Mouse (Mus musculus) testis, adult 2 months (tissue): ENCODE measurements around the gene Lrig2. TPM values are rescaled to one million over a fixed set of nuclear protein-coding genes. Genes with fewer than 3 reads are reported as not detected.

Experiments used
- H3K27ac ChIP-seq: fragments of 200-500 bp; 2 replicates; pipeline ENCODE4 v1.5.1; 2012; ENCODE audit warnings: low read depth, low read length; ENCODE audit not compliant: control insufficient read depth, insufficient read depth
- H3K27me3 ChIP-seq: fragments of 200-500 bp; 2 replicates; pipeline ENCODE4 v1.6.1; 2012; ENCODE audit warnings: mild to moderate bottlenecking, low read length, moderate library complexity; ENCODE audit not compliant: control insufficient read depth, insufficient read depth
- H3K36me3 ChIP-seq: fragments of 200-500 bp; 2 replicates; pipeline ENCODE4 v1.6.1; 2012; ENCODE audit warnings: mild to moderate bottlenecking, low read length; ENCODE audit not compliant: control insufficient read depth, insufficient read depth
- H3K4me1 ChIP-seq: fragments of 200-500 bp; 2 replicates; pipeline ENCODE4 v1.6.1; 2012; ENCODE audit warnings: low read length; ENCODE audit not compliant: control insufficient read depth, insufficient read depth
- H3K4me3 ChIP-seq: fragments of 200-500 bp; 2 replicates; pipeline ENCODE4 v1.5.1; 2012; ENCODE audit warnings: low read depth, mild to moderate bottlenecking, low read length, moderate library complexity, mixed read lengths; ENCODE audit not compliant: control insufficient read depth
- CTCF ChIP-seq: fragments of 200-500 bp; IDR thresholded peaks from 2 replicates; pipeline ENCODE4 v1.5.1; 2012; ENCODE audit warnings: low read depth, mild to moderate bottlenecking, inconsistent platforms, low read length, moderate library complexity; ENCODE audit not compliant: control insufficient read depth, insufficient read depth, insufficient replicate concordance
- POLR2A ChIP-seq: fragments of 200-500 bp; IDR thresholded peaks from 2 replicates; pipeline ENCODE4 v1.6.1; 2012; ENCODE audit warnings: low read depth, mild to moderate bottlenecking, inconsistent platforms, low read length, moderate library complexity; ENCODE audit not compliant: control insufficient read depth
- polyA plus RNA-seq: library from polyadenylated mRNA; depleted of rRNA; stranded (reverse); fragments of >200 nt; gene quantifications from 2 replicates; pipeline ENCODE4 v1.2.3, GENCODE M21; 2012; rRNA removed

Lrig2 gene
- polyA plus RNA-seq, 1 experiment: 7.5 TPM

DNA sequence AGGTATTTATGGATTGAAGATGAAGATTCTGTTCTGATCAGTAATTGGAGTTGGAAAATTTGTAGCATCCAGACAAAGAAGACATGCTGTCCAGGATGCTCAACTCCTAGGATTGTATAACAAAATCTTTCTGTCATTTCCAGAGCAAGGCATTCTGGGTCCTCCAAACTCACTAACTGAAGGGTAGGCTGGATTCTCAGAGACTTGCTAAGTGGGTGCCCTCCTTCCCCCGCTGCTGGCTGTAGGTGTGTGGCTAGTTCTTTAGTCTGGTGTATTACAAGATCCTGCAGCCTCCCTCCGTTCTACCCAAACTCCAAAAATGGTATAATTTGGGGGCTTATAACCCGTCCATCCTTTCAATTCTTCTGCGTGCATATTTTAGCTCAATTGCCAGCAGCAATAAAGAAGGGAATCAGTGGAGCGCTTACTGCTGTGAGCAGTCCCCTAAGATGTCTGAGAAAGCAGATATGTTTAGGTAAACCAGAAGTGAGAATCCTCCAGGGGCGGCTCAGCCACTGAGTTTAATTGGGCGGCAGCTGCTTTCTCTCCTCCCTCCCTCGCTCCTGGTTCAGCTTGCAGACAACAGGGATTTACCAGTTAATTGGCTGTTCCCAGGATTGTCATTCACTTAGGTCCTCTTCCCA, 162.4 kb downstream of the Lrig2 start:
- H3K4me1 ChIP-seq: no peaks in the 10 kb centered on the region
- no peak overlapping the region for H3K27ac ChIP-seq
- no peak for TF ChIP-seq POLR2A
- no peak for TF ChIP-seq CTCF

More for the DNA sequence above, 162.4 kb downstream of the Lrig2 start:
- Histone ChIP-seq H3K27me3 (no peaks in the 10 kb centered on the region), H3K4me3 (no peak overlapping the region), H3K36me3 (no peaks in the 10 kb centered on the region)

Other genes starting within 250 kb of the Lrig2 start
- gene Slc16a1, start 126.8 kb upstream of the Lrig2 start, polyA plus RNA-seq: 9.9 and 11.6 TPM in 2 replicates